Mouse (Mus musculus) thymus, postnatal 14 days (tissue): ENCODE data around the gene Plscr3.

ENCODE experiments used
- DNase-seq: peaks from one replicate; pipeline ENCODE4 v3.0.0; 2021

Plscr3 gene

DNA sequence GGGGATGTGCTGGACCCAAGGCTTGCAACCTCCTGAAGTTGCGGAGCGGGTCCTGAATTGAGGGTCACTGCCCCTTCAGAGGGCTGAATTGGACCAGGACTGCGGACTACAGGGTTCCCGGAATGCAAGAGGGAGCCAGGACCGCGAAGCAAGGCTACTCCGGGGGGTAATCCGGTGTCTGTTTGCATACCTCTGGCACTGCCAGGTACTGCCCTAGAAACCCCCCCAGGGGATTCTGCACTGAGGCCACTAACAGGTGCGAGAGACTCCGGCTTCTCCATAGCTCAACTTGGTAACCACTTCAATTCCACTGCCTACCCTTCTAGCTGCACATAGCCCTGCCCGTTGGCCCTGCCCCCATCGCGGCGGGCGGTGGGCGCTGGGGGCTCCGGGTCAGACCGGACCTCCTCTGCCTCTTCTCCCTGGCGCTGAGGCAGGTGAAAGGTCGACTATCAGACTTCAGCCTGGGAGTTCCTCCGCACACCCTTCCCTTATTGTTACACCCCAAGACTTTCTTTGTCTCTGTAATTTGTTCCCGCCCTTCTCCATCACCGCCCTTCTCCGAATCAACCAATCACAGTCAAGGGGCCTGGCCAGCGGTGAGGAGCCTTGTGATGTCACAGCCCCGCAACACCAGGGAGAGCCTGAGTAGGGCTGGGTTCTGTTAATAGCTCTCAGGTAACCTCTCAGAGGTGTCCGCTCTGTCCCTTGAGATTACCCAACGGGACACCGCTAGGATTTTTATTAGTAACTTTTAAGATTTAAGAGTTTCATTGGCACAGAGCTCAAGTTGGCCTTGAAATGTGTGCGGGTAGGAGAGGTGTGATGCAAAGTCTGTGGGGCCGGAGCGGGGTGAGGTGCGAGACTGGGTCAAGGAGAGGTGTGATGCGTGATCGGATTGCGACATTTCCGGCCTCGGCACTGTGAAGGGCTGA lies 54.6 kb downstream of the Plscr3 start, which contains the start of the genes 2810408A11Rik and Neurl4:
Gene 2810408A11Rik, minus strand, starts transcription at position 517 of the 935 bp plus-strand sequence.
Gene Neurl4, plus strand, starts transcription at position 602 of the 935 bp plus-strand sequence.
- peak; percentile 93 for DNase-seq

DNA sequence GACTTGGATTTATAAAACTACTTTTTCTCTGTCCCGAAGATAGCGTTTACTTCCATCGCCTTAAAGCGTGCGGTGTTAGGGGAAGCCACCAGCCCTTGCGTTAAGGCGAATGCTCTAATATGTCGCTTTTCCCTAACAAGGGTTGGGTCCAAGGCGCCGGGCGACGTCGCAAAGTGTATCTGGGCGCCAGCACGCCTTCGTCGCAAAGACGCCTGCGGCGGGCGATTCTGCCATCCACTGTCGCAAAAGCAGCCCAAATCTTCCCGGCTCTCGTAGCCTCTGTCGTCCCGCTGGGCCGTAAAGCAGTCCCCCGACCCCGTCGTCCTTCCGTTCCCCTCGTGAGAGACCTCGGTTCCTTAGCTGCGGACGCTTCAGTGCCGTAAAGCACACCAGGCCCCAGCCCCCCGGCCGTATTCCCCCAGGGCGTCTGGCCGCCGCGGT lies 55.2 kb downstream of the Plscr3 start:
- DNase-seq, result peak; percentile 96
